Comparison of ENCODE assay signal across 21 mouse cellular contexts in genomic region chr8:54114581-54114980, GRCm38 (mm10). TPM values are rescaled to one million over a fixed set of nuclear protein-coding genes. Genes with fewer than 3 reads are reported as not detected.
DNase-seq lines count a peak whose midpoint lies in the region; ATAC-seq and TF ChIP-seq lines count a peak whose summit lies in the region.
"Had no signal": no experiment of that assay in that cellular context is flagged by ENCODE, and none has a peak within 500 bp of the region (broad histone marks: within the 10 kb centered on the region; RNA-seq: fewer than 3 reads in every experiment).

No protein-coding gene starts in this region.

- no peak overlapping the region for H3K9ac ChIP-seq in heart, embryonic 13.5 days
- H3K9ac ChIP-seq: hindbrain, embryonic 15.5 days; liver, postnatal 0 days had no signal

- peak overlapping the region; percentile 48 for H3K27ac ChIP-seq in heart, embryonic 13.5 days (replicated peaks)
- no peak overlapping the region for H3K27ac ChIP-seq in heart, embryonic 10.5 days
- H3K27ac ChIP-seq in embryonic fibroblast, embryonic 13.5 days (ENCODE audit: insufficient read depth, low read length): peak overlapping the region; percentile 86
- H3K27ac ChIP-seq: hindbrain, embryonic 15.5 days; stomach, postnatal 0 days had no signal

- 36% methylated on average over 3 of the region's 3 CpGs for WGBS in heart, embryonic 13.5 days
- WGBS in heart, embryonic 10.5 days: 45% methylated on average over 3 of the region's 3 CpGs

- TF ChIP-seq CTCF in embryonic fibroblast, embryonic 13.5 days (IDR thresholded peaks at IDR 0.05; ENCODE audit: borderline replicate concordance, insufficient read depth, low read length): no peak

- H3K36me3 ChIP-seq in heart, embryonic 13.5 days: no peaks in the 10 kb centered on the region
- no peaks in the 10 kb centered on the region for H3K36me3 ChIP-seq in heart, embryonic 10.5 days
- H3K36me3 ChIP-seq: hindbrain, embryonic 15.5 days had no signal

- H3K4me3 ChIP-seq in heart, embryonic 13.5 days: no peak overlapping the region
- no peak overlapping the region for H3K4me3 ChIP-seq in heart, embryonic 10.5 days
- no peak overlapping the region for H3K4me3 ChIP-seq in embryonic fibroblast, embryonic 13.5 days (ENCODE audit: insufficient read depth, low read length)
- H3K4me3 ChIP-seq: erythroblast, embryonic 14.5 days; hindbrain, embryonic 15.5 days; myocyte had no signal

- no peak for TF ChIP-seq POLR2A in embryonic fibroblast, embryonic 13.5 days (IDR thresholded peaks at IDR 0.05; ENCODE audit: low read depth, low read length)

- ATAC-seq in heart, embryonic 13.5 days (ENCODE audit: extremely low read depth, insufficient number of reproducible peaks, low FRiP score, low TSS enrichment): no peak
- no peak for ATAC-seq in CD4-positive, CD25-positive, alpha-beta regulatory T cell, adult 4 months
- ATAC-seq: forebrain, embryonic 14.5 days; intestine, embryonic 16.5 days; liver, postnatal 0 days had no signal

- DNase-seq in heart, embryonic 10.5 days (ENCODE audit: low spot score): no peak
- DNase-seq in embryo, embryonic 10.5 days (ENCODE audit: low spot score): peak; percentile 56
- peak; percentile 32 for DNase-seq in mesoderm, embryonic 11.5 days (ENCODE audit: low read depth, low spot score)
- DNase-seq in right cerebral cortex, postnatal 25 days: no peak
- DNase-seq: cerebellum, adult 8-10 months; gastrocnemius, postnatal 25 days; liver, postnatal 0 days; lung, postnatal 10 days; midbrain, embryonic 14.5 days; right cerebral cortex, postnatal 4 days; thymus, postnatal 14 days had no signal

- H3K27me3 ChIP-seq in heart, embryonic 13.5 days (replicated peaks): no peaks in the 10 kb centered on the region
- no peaks in the 10 kb centered on the region for H3K27me3 ChIP-seq in heart, embryonic 10.5 days (ENCODE audit: insufficient read depth, poor library complexity, severe bottlenecking)
- H3K27me3 ChIP-seq: CH12.LX; hindbrain, embryonic 15.5 days had no signal

- no peak overlapping the region for H3K4me2 ChIP-seq in heart, embryonic 13.5 days
- H3K4me2 ChIP-seq: hindbrain, embryonic 15.5 days had no signal

- H3K4me1 ChIP-seq in heart, embryonic 13.5 days: peaks cover 18% of the 10 kb centered on the region
- H3K4me1 ChIP-seq in heart, embryonic 10.5 days: peaks cover 5% of the 10 kb centered on the region; the same call in 1 of the 2 replicates
- peaks cover 7% of the 10 kb centered on the region for H3K4me1 ChIP-seq in embryonic fibroblast, embryonic 13.5 days (ENCODE audit: control insufficient read depth, insufficient read depth, low read length)
- H3K4me1 ChIP-seq: hindbrain, embryonic 15.5 days had no signal

- H3K9me3 ChIP-seq in heart, embryonic 13.5 days: no peaks in the 10 kb centered on the region
- no peaks in the 10 kb centered on the region for H3K9me3 ChIP-seq in heart, embryonic 10.5 days
- H3K9me3 ChIP-seq: hindbrain, embryonic 15.5 days had no signal

RNA-seq across cellular contexts. Expression of gene Vegfc, which starts 37.2 kb away (rescaled TPM):
- polyA plus RNA-seq in heart, embryonic 13.5 days (2015; fragmentation: Nextera tagmentation; extraction: Ambion mirVana): 9.7 and 12.9 TPM in 2 replicates
- polyA plus RNA-seq in heart, embryonic 10.5 days (2016; fragmentation: Nextera tagmentation; extraction: Ambion mirVana): 11.5 and 12.9 TPM in 2 replicates
- polyA plus RNA-seq in embryonic fibroblast, embryonic 13.5 days (2011; ENCODE audit: insufficient read length, low read depth, missing spikeins): 4.5 and 7.5 TPM in 2 replicates
- under 1 TPM; 0.41 to 0.89 TPM for polyA plus RNA-seq in CD4-positive, CD25-positive, alpha-beta regulatory T cell, adult 4 months (2017; shearing (Covaris generic))
- polyA plus RNA-seq: erythroblast, embryonic 14.5 days had no signal

Comparison
In these comparisons a context has a peak if more than half of its experiments do, and no peak if none do; other contexts are left out.
1. DNase-seq: peak in embryo, embryonic 10.5 days (single experiment) and mesoderm, embryonic 11.5 days (single experiment); none in heart, embryonic 10.5 days (single experiment) and right cerebral cortex, postnatal 25 days (single experiment).